Mouse (Mus musculus): ENCODE measurements around the gene Gm8947.
"Not testable (repeated sequence)": the region's sequence is repeated elsewhere in the genome, so short reads cannot be mapped to it uniquely, and the experiment has no call there.

The Gm8947 gene

DNA sequence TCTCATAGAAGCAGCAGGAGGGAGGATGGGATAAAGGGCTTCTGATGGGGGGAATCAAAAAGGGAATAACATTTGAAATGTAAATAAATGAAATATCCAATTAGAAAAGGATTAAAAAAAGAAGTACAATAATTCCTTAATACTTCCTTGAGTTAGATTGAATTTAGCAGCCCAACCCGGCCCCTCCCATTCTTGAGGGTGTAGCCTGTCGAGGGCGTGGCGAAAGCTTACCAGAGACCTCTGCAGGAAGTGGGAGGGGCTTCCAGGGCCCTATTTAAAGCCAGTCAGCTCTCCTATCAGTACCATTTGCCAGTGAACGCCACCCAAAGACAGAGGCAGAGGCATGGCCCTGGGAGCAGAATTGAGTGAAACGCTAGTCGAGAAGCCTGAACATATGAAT is at the start of gene Gm8947:
Gene Gm8947 (plus strand): TSS at position 302 of the 400 bp plus-strand sequence.
- DNase-seq (ENCODE audit: low read depth) = not testable (repeated sequence)

DNA sequence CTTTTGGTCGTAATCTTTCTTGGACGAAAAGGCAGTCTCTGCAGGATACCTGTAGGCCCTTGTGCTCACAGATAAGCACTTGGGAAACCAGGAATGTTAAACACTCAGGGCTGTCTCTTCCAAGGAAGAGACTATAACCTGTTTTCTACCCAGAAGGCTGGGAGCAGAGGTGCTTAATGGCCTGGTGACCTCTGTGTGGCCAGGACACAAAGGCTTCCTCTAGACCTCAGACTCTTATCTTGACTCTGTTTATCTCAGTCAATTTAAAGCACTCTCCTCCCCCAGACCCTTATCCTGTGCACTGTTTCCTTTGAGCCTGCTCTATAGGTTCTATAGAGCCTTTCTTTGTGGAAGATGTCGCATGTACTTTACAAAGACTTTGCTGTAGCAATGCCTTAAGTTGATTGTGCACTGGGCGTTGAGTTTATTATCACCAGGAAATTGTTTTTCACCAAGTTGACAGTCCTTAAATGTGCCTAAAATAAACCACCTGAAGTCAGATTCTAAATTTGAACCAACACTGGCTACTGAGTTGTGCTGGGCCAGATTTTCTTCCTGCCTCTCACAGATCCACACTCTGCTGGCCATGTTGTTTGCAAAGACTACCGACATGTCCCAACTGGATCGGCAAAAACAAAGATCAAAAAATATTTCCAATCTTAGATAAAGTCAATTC is 47.6 kb upstream of the Gm8947 start:
- no peak for DNase-seq (ENCODE audit: low read depth)

DNA sequence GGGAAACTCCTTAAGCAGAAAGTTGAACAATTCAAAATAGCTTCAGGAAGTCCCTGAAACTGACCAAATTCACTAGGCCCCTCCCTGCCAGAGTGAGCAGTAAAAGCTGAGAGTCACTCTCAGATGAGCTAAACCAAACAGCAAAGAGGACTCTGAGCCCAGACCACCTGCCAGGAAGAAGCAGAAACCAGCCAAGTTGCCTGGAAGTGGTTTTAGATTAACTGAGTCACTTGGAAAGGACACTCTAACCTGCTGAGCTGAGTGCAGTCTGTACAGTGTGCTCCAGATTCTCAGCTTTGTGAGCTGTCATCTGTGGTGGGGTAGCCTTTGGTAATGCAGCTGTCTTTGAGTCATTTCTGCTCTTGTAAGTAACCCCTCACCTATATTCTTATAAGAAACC is 44.4 kb upstream of the Gm8947 start:
- no peak for DNase-seq (ENCODE audit: low read depth)

DNA sequence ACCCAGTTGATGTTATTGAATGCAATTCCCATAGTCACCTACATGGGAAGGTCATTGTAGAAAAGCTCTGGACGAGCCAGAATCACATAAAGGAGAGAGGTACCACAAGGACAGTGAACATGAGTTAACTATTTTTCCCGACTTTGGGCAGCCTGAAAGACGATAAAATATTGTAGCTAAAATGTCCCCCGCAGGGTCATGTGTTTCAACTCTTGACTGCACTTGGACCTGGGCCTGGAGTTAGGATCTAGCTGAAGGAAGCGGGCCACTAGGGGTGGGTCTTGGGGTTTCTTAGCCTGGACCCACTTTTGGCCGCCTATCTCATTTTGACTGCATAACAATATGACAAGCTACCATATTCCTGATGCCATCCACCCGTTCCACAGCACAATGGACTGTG is 42.0 kb upstream of the Gm8947 start:
- no peak for DNase-seq (ENCODE audit: low read depth)

DNA sequence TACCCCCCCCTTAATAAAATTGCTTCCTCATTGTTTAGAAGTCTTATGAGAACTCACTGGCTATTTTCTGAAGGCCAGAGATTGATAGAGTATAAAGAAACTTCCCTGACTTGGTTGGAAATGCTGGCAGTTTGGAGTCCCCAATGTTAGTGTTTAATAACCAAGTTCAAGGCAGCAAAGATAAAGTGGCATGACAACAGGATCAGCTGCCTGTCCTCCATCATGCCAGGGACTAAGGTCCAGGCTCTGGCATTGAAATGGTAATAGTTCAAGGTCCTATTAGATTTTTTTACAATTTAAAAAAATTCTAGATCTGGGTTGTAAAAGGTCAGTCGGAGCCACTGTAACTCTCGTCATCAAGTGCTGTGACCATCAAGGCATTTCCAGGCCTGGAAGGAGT is 41.1 kb upstream of the Gm8947 start:
- no peak for DNase-seq (ENCODE audit: low read depth)

DNA sequence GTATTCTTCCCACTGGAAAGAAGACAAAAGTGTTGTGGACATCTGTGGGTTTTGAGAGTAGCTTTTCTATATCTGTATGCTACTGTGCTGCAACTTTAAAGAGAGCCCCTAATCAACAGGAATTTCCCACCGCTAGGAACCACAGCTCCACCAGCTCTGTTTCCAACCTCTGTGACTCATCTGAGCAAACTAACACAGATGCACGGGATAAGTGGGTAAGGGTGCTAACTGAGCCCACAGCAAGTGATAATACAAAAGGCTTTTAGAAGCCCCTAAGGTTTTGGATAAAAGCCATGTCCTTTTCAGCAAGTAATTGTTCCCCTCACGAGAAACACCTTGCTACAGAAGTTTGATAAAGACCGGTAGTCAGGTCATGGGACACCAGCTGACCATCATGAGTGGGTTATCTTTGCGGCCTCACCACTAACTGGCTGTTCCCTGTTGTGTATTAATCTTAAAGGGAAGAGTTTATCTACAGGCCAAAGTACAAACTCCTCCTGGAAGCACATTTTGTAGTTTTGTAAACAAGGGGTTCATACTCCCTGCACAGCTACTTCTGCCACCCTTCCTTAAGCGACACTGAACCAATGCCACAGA is 39.0 kb upstream of the Gm8947 start:
- no peak for DNase-seq (ENCODE audit: low read depth)

DNA sequence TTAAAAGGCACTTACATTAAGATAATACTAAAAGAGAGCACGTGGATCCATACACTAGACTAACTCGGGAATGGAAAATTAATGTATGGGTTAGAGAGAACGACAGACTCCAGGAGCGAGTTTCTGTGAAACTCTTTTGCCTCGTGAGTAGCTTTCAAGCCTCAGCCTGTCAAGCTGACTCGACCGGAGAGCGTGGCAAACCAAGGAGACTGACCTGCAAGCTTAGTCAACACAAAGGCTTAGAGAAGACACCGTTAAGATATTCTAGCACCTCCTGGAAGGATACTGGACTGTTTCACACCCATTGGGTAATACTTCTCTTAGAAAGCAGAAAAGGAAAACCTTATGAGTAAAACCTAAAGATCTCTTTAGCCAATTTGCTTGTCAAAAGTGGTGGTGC is 38.0 kb upstream of the Gm8947 start:
- DNase-seq (ENCODE audit: low read depth) = not testable (repeated sequence)

DNA sequence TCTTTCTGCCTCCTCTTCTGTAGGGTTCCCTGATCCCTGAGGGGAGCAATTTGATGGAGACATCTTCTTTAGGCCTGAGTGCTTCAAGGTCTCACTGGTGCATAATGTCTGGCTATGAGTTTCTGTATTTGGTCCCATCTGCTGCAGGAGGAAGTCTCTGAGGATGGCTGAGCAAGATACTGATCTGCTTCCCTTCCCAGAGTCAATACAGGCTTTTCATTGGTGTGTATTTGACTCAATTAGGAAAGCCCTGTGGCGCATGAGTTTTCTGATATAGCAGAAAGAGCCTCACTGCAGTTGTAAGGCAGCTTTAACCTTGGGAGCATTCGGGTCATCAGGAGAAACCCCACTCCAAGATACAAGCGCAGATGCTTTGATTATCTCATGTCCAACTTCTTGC is 36.0 kb upstream of the Gm8947 start:
- no peak for DNase-seq (ENCODE audit: low read depth)

DNA sequence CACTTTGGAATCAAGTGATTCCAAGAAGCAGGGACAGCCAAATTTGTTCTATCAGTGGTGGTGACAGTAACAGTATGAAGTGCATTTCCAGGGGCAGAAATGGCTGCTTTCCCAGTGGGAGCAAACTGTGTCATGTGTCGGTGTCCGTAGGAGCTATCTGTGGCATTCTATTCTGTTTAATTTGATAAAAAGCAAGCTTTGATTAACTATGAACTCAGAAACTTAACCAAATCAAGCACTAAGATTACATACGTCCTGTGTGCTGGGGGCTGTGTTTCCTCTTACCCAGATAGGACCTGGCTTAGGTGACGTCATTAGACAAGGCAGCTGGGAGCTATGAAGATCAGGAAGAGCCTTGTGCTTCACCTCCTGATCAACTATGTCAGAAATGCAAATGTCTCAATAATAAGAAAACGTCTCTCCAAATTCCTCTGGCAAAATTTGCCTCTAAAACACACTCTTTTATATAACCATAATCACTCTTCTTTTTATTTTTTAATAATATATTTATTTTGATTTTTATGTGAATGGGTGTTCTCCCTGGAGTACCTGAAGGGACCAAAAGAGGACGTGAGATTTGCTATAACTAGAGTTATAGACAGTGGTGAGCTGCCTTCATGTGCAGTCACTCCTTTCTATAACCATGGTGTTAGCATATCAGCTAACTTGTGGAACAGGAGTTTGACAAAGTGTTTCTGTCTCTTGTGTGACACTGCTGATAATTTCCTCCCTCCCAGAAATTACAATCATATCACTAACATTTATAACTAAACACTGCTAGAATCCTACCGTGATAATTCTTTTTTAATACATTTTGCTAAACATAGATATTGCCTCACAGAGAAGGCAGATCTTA is 35.2 kb upstream of the Gm8947 start:
- no peak for DNase-seq (ENCODE audit: low read depth)

DNA sequence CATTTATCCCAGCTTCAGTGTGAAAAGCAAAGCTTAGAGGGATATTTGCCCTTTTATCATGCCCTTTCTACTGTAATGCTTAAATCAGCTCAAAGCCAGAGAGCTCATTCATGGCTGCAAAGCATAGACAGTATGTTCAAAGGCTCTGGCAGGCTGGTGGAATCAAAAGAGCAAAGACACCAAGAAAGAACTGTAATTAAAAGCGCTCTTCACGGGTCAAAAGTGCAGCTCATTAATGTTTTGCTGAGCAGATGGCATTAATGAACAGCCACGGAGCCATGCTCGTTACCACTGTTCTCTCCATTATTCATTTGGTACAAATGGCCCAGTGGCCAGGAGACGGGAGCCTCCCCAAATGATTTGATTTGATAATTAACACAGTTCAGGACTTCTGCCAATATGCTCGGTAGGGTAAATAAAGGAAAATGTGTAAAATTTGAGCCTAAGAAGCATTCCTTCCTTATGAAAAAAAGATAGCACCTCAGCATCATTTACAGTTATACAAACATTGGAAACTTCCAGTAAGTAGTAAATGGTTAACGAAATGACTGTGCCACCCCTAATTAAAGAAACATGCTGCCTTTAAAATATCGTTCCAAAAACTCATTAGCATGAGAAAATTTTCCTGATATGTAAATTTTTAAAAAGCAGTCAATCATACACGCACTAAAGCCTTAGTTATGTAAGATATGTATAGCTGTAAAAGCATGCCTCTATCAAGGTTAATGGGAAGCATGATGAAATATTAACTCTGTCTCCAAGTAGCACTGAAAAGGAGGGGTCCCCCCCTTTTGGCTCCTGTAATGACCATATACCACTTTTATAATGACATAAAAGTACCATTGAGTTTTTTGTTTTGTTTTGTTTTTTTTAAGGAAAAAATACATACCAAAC is 34.0 kb upstream of the Gm8947 start:
- no peak for DNase-seq (ENCODE audit: low read depth)

DNA sequence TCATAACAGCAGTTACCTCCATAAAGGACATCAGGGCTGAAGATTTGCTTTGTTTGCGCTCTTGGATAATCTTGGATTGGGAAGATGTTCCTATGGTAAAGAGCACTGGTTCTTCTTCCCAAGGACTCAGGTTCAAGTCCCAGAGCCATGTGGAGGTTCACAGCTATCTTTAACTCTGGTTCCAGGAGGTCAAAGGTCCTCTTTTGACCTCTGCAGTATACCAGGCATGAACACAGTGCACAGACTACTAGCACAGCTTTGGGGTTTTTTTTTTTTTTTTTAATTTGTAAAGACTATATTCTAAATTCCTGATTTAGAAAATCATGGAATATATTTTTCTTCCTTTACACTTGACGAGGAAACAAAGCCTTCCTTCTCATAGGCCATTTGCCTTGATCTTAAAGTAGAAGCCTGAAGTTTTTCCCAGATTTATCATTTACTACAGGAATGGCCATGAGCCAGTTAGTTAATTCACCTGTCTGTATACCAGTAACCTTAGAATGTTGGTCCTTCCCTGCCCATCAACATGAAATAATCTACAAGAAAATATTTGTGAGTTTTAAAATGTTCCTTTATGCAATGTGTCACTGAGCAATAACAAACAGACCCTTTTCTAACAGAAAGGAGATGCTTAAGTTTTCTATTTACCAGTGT is 33.2 kb upstream of the Gm8947 start:
- DNase-seq (ENCODE audit: low read depth) = no peak

DNA sequence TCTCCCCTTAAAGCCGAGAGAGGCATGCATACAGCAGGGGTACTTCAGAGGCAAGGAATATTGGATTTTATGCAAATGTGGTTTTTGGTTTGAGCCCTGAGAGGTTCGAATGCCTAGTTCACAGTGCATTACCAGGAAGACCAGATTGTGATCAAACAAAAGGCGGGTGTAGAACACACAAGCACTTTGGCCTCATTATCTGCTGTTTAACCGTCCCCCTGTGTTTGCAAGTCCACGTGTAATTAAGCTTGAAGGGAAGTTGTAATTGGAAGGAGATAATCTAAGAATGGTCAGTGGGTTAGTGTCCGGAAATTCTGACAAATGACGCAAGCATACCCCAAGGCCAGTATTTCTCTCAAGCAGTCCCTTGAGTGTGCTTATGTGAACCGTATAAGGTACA is 26.1 kb upstream of the Gm8947 start:
- no peak for DNase-seq (ENCODE audit: low read depth)

DNA sequence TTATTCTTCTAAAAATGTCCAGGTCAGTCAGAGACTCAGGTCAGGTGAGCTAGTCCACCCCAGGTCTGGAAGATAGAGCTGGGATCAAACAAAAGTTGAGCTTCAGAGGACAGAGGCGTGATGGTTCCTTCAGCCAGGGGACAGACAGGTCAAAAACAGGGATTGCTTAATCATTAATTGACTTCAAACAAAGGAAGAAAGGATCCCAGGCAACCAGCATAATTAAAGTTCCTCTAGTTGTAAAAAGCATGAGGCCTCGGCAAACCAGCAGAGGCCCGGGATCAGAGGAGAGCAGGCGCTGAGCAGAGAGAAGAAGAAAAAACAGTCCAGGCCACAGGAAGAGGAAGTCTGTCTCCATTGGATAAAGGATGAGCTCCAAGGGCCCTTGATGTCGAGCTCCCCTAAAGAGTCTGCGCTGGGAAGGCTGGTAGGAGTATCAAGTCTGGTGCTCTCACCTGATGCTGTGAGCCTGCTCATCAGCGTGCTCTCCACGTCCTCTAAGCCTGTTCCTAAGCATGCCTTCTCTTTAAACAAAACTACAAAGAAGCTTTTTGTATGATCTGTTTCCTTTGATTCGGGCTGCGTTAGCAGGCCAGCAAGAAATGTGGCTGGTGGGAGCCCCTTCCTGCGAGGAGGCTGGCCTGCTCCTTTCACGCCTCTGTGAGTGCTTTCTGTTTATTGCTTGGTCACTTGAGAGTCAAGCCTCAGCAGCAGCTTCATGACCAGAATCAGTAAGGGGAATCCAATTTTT is 24.7 kb upstream of the Gm8947 start:
- DNase-seq (ENCODE audit: low read depth) = no peak

DNA sequence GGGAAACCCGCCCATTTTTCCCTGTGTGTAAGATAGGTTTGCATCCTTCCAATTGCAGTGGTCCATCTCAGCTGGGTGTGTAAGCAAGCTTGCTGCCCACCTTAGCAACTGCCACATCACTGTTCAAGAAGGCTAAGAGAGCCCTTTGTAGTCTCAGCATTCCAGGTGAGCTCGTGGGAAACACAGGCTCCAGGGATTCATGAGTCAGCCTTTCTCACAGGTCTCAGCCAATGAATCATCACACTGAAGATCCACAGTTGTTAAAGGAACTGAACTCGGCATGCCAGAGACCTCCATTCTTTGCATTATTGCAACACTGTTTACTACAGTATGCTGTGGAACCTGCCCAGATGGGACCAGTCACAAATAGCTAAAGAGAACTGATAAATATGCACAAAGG is 23.5 kb upstream of the Gm8947 start:
- no peak for DNase-seq (ENCODE audit: low read depth)

DNA sequence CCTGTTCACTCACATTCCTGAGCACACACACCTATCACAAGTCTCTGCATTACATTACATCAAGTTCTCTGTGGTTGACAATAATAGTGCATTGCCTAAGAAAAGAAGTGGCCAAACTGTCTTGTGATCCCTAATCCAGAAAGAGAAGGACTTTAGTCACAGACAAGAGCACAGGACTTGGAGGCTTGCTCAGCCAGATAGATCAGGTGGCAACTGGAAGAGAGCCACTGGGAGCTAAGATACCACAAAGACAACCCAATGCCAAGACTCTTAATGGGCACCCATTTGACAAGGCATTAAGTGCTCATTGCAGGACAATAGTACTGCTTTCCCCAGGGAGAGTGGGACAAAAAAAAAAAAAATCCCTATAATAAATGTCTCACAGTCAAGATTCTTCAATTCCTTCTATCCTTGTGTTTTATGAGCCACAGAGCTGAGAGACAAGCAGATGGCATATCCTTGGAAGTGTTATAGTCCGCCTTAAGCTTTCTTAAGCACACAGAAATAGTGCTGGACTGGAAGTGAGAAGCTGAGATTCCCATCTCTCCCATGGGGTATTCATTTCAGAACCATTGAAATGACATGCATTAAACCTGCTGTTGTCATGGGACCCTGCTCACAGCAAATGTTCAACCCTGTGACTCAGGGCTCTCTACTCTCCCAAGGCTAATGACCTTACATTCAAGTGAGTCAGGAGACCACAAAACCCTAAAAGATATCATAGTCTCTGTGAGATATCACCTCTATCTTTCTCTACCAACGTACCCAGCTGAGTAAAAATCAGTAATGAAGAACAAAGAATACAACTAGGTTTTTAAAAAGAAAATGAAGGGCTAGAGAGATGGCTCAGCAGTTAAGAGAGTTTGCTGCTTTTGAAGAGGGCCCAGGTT is 20.4 kb upstream of the Gm8947 start:
- DNase-seq (ENCODE audit: low read depth) = no peak

DNA sequence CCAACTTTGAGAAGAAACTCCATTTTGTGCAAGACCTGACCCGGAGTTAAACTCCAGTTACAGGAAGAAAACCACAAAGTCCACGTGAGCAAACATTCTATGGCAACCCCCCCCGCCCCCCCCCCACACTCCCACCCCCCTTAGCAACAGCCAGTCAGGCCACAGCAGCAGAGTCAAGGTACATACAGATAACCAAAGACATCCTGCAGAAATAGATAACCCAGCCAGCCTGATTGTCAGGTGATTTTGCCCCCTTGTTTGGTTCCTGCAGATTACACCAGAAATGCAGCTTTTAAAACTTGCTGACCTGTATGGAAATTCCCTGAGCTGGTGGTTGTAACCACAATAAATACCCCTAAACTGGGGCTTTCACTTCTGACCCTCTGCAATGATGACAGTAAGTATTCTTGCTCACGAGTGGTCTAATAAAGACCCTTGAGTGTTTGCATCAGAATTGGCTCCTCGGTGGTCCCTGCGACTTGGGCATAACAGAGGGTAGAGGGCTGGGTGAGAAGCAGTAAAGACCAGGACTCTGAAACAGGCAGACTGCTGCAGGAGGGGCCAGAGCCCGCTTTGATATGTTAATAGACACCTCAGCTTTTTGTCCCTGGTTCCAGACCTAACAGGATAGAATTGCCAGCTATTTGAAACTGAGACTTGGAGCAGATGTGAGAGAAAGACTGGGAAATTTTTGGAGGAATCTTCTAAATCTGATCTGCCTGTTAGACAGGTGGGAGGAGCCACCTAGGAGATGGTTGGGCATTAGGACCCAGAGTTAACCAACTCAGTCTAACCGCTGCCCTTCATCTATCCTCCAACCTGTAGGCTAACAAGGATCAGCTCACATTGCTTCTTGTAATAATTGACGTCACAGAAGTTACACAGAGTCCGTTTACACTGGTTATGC is 14.9 kb upstream of the Gm8947 start:
- no peak for DNase-seq (ENCODE audit: low read depth)

DNA sequence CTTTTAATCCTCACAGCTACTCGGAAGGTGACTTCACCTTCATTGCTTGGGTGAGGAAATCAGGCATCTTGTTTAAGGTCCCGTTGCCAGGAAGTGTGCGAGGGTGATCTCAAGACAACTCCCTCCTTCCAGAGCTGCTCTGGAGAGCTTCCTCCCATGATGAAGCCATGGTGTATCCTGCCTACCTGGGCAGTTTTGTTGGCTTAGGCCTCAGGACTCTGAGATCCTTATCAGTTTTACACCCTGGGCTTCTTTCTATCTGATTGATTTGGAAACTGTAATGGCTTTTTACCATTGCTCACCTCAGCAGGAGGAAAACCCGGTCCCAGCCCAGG is 14.3 kb upstream of the Gm8947 start:
- DNase-seq (ENCODE audit: low read depth) = no peak

DNA sequence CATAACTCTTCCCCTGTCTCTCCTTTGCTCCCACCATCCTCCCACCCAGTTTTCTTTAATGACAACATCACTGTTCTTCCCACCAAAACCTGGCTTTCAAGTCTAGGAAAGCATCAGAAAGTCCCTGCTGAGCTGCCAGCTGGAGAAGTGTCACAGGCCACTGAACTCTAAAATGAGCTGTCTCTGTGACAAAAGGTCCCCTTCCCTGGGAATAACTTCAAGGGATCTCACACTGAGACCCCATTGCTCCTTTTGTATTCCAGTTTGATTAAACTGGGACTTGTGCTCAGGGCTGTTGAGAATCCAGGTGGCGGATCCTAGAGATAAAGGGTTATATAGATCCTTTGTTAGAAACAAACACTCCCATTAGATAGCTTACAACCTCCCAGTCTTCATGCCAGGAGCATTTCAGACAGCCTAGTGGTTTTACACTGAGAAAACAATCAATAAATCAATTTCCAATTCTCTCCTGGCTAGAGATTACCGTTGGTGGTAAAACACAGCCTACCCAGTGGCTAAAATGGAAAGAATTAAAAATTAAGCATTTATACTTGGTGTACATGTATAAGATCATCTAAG is 13.6 kb upstream of the Gm8947 start:
- DNase-seq (ENCODE audit: low read depth) = no peak

DNA sequence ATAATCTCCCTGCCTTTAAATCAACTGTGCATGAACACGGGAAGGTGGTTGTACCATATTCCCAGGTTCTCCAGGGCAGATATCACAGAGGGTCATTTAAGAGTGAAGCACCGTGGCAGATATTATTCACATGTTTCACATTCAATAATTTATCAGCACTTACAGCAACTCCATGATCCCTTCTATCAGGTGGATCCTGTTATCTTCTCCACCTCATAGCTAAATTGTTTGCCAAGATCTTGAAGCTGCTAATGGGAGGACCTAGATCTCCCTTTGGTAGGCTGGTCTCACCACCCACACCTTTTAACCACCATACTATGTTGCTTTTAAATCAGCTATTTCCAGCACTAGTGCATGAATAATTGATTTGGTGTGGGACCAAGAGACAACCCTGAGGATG is 12.0 kb upstream of the Gm8947 start:
- DNase-seq (ENCODE audit: low read depth) = no peak
